ENCODE assay signal across 8 mouse cellular contexts in the genomic region with DNA sequence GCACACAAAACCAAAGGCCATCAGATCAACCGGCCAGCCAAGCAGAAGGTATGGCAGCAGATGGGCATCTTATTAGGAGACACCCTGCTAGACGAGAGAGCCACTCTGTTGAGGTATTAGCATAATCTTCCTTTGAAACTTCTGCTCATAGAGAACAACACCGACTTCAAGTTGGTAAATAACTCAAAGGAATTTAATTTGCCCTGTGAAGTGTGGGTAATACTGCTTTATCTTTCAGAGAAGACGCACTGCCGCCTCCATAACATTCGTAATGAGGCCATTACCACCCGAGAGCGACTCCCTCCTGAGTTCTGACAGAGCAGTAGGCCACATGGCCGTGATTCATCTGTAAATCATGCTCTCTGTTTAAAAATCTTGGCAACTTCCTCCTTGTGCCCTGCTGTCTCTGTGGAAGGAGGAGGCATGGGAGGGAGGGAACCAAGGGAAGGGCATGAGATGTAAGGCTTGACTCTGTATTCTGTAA.
DNase-seq lines count a peak whose midpoint lies in the region; ATAC-seq and TF ChIP-seq lines count a peak whose summit lies in the region.
"Had no signal": no experiment of that assay in that cellular context is flagged by ENCODE, and none has a peak within 500 bp of the region (broad histone marks: within the 10 kb centered on the region; RNA-seq: fewer than 3 reads in every experiment).

No protein-coding gene starts in this region.

- no peak for TF ChIP-seq CTCF in brain, embryonic 14.5 days (IDR thresholded peaks at IDR 0.05; ENCODE audit: borderline replicate concordance, extremely low read depth, insufficient read depth, insufficient read length)
- no peak for TF ChIP-seq CTCF in midbrain, postnatal 0 days (IDR thresholded peaks at IDR 0.05)
- no peak for TF ChIP-seq CTCF in thymus, adult 2 months (IDR thresholded peaks at IDR 0.05; ENCODE audit: borderline replicate concordance, control insufficient read depth, extremely low read depth, insufficient read depth, low read length, poor library complexity)

- no peak overlapping the region for H3K4me3 ChIP-seq in forebrain, embryonic 11.5 days (ENCODE audit: low read depth, low read length)
- no peak overlapping the region for H3K4me3 ChIP-seq in midbrain, postnatal 0 days (ENCODE audit: low read depth, low read length)
- H3K4me3 ChIP-seq in thymus, adult 2 months (ENCODE audit: control insufficient read depth, insufficient read depth, low read length) = no peak overlapping the region
- H3K4me3 ChIP-seq: megakaryocyte, embryonic 14.5 days had no signal

- H3K27ac ChIP-seq in forebrain, embryonic 11.5 days (ENCODE audit: low read depth, low read length) = no peak overlapping the region
- H3K27ac ChIP-seq in midbrain, postnatal 0 days (ENCODE audit: low read depth, low read length) = no peak overlapping the region
- no peak overlapping the region for H3K27ac ChIP-seq in thymus, adult 2 months (ENCODE audit: control insufficient read depth, insufficient read depth, low read length)

- no peak for TF ChIP-seq POLR2A in brain, embryonic 14.5 days (IDR thresholded peaks at IDR 0.05; ENCODE audit: borderline replicate concordance, extremely low read depth, insufficient read depth, insufficient read length, poor library complexity, severe bottlenecking)
- no peak for TF ChIP-seq POLR2A in thymus, adult 2 months (IDR thresholded peaks at IDR 0.05; ENCODE audit: control insufficient read depth, extremely low read depth, insufficient read depth, low read length, poor library complexity)

- H3K9ac ChIP-seq in forebrain, embryonic 11.5 days (ENCODE audit: low read length) = no peak overlapping the region
- H3K9ac ChIP-seq in midbrain, postnatal 0 days (replicated peaks; ENCODE audit: low read length, poor library complexity, severe bottlenecking) = no peak overlapping the region

- H3K9me3 ChIP-seq in forebrain, embryonic 11.5 days (ENCODE audit: control insufficient read depth, low read length) = no peaks in the 10 kb centered on the region
- H3K9me3 ChIP-seq in midbrain, postnatal 0 days (ENCODE audit: low read length) = no peaks in the 10 kb centered on the region

- no peak overlapping the region for H3K4me2 ChIP-seq in forebrain, embryonic 11.5 days (ENCODE audit: low read depth, low read length, severe bottlenecking)
- no peak overlapping the region for H3K4me2 ChIP-seq in midbrain, postnatal 0 days (ENCODE audit: low read depth, low read length, poor library complexity, severe bottlenecking)

- WGBS in forebrain, embryonic 11.5 days = 49% methylated on average over 9 of the region's 9 CpGs
- 42% methylated on average over 9 of the region's 9 CpGs for WGBS in midbrain, postnatal 0 days
- 63% methylated on average over 9 of the region's 9 CpGs for WGBS in thymus, adult 2 months

- DNase-seq in layer of hippocampus, adult 9-11 months = peak; percentile 78
- DNase-seq in layer of hippocampus, postnatal 36 days = no peak
- peak; percentile 94 for DNase-seq in brain, embryonic 14.5 days (ENCODE audit: low read depth)
- no peak for DNase-seq in forebrain, embryonic 11.5 days (ENCODE audit: low spot score)
- peak; percentile 83 for DNase-seq in midbrain, postnatal 0 days (ENCODE audit: low spot score)
- DNase-seq in thymus, adult 2 months = no peak
- DNase-seq in yolk sac, embryonic 10.5 days (ENCODE audit: low spot score) = no peak

- H3K36me3 ChIP-seq in forebrain, embryonic 11.5 days (ENCODE audit: control insufficient read depth, insufficient read depth, low read length) = no peaks in the 10 kb centered on the region
- H3K36me3 ChIP-seq in midbrain, postnatal 0 days (ENCODE audit: insufficient read depth, low read length) = no peaks in the 10 kb centered on the region
- no peaks in the 10 kb centered on the region for H3K36me3 ChIP-seq in thymus, adult 2 months (ENCODE audit: control insufficient read depth, insufficient read depth, low read length)

- peak; percentile 60; the same call in 1 of the 2 replicates for ATAC-seq in forebrain, embryonic 11.5 days (replicated peaks; ENCODE audit: low FRiP score)
- no peak for ATAC-seq in midbrain, postnatal 0 days (ENCODE audit: low FRiP score)

- peaks cover 2% of the 10 kb centered on the region; the same call in 1 of the 2 replicates for H3K4me1 ChIP-seq in forebrain, embryonic 11.5 days (replicated peaks; ENCODE audit: control insufficient read depth, insufficient read depth, low read length)
- no peaks in the 10 kb centered on the region for H3K4me1 ChIP-seq in midbrain, postnatal 0 days (ENCODE audit: insufficient read depth, low read length)
- peaks cover 10% of the 10 kb centered on the region for H3K4me1 ChIP-seq in thymus, adult 2 months (replicated peaks; ENCODE audit: control insufficient read depth, insufficient read depth, low read length)

- no peaks in the 10 kb centered on the region for H3K27me3 ChIP-seq in forebrain, embryonic 11.5 days (ENCODE audit: control insufficient read depth, insufficient read depth, low read length)
- no peaks in the 10 kb centered on the region for H3K27me3 ChIP-seq in midbrain, postnatal 0 days (ENCODE audit: insufficient read depth, low read length)
- H3K27me3 ChIP-seq in thymus, adult 2 months (ENCODE audit: control insufficient read depth, insufficient read depth, low read length) = no peaks in the 10 kb centered on the region

Comparison
In these comparisons a context has a peak if more than half of its experiments do, and no peak if none do; other contexts are left out.
1. DNase-seq: peak in layer of hippocampus, adult 9-11 months (single experiment), brain, embryonic 14.5 days (single experiment) and midbrain, postnatal 0 days (single experiment); none in layer of hippocampus, postnatal 36 days (0 of 2), forebrain, embryonic 11.5 days (single experiment), thymus, adult 2 months (single experiment) and yolk sac, embryonic 10.5 days (single experiment).